Mouse (Mus musculus) hindbrain, embryonic 13.5 days (tissue): ENCODE results near the gene Macrod1. TPM values are rescaled to one million over a fixed set of nuclear protein-coding genes. Genes with fewer than 3 reads are reported as not detected.

Source experiments
- ATAC-seq: fragments of 200-750 bp; cut with Nextera tagmentation; 2 replicates; pipeline ENCODE4 v1.8.0; 2017; ENCODE audit warnings: moderate TSS enrichment; ENCODE audit not compliant: low FRiP score
- H3K27ac ChIP-seq: fragments of 300-500 bp; sonication (generic); 2 replicates; pipeline ENCODE4 v1.5.1; 2015; ENCODE audit warnings: inconsistent platforms, mild to moderate bottlenecking, moderate library complexity
- H3K27me3 ChIP-seq: fragments of 300-500 bp; sonication (generic); 2 replicates; pipeline ENCODE4 v1.6.1; 2015; ENCODE audit warnings: mild to moderate bottlenecking, inconsistent platforms
- H3K36me3 ChIP-seq: fragments of 300-500 bp; sonication (generic); 2 replicates; pipeline ENCODE4 v1.6.1; 2015; ENCODE audit warnings: mild to moderate bottlenecking, inconsistent platforms
- H3K4me1 ChIP-seq: fragments of 300-500 bp; sonication (generic); replicated peaks from 2 replicates; pipeline ENCODE4 v1.6.1; 2015; ENCODE audit warnings: inconsistent platforms
- H3K4me2 ChIP-seq: fragments of 300-500 bp; sonication (generic); 2 replicates; pipeline ENCODE4 v1.6.1; 2015; ENCODE audit warnings: inconsistent platforms, mild to moderate bottlenecking, moderate library complexity
- H3K4me3 ChIP-seq: fragments of 300-500 bp; sonication (generic); 2 replicates; pipeline ENCODE4 v1.5.1; 2015; ENCODE audit warnings: mild to moderate bottlenecking, inconsistent platforms
- H3K9ac ChIP-seq: fragments of 300-500 bp; sonication (generic); 2 replicates; pipeline ENCODE4 v1.6.1; 2015; ENCODE audit warnings: mild to moderate bottlenecking, inconsistent platforms
- H3K9me3 ChIP-seq: fragments of 300-500 bp; sonication (generic); 2 replicates; pipeline ENCODE4 v1.6.1; 2016; ENCODE audit warnings: inconsistent platforms
- WGBS: fragments of 180-500 bp; shearing (Covaris S2); methylation state at CpG from one replicate; pipeline ENCODE4 v1.1.7; 2015; 5-methylcytosine and 5-hydroxymethylcytosine counted together
- polyA plus RNA-seq: library from polyadenylated mRNA; unstranded; fragments of >200 nt; fragmentation: Nextera tagmentation; extraction: Ambion mirVana; gene quantifications from 2 replicates; pipeline ENCODE4 v1.2.1, GENCODE M21; 2015

Macrod1 gene
- polyA plus RNA-seq, 1 experiment from 2014 or later, result 5.3 TPM

DNA sequence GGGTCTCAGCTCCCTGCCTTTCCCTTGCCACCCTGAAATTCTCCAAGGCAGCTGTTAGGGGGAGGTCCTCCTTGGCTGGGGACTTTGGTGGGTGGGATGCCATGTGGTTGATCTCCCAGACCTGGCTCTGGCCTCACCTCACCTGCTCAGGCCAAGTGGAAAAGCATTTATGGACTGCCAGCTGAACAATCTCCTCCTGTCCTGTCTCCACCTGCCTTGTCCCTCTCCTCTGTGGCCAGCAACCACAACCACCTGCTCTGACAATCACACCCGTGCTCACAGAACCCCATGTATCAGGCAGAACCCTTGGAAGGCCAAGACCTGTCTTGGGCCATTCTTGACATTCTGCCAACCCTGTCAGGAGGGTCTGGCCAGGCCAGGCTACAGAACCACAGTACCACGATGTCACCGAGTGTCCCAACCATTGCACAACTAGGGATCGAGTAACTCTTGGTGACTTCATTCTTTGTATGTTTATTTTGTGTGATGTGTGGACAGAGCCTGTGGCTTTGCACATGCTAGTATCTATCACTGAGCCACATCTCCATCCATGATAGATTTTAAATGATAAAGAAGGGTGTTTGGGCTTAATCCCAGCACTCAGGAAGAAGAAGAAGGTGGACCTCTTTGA, 69.0 kb downstream of the Macrod1 start:
- ATAC-seq, result no peak
- Histone ChIP-seq H3K36me3 (no peaks in the 10 kb centered on the region), H3K4me2 (no peak overlapping the region), H3K27ac (no peak overlapping the region), H3K4me1 (peaks cover 48% of the 10 kb centered on the region), H3K9me3 (no peaks in the 10 kb centered on the region), H3K9ac (no peak overlapping the region), H3K4me3 (no peak overlapping the region), H3K27me3 (peaks cover 16% of the 10 kb centered on the region)
- WGBS, result 89% methylated on average over 4 of the region's 4 CpGs

GRCm38 (mm10) chr19:7126209-7126608, 69.6 kb downstream of the Macrod1 start:
- peaks cover 15% of the 10 kb centered on the region for H3K27me3 ChIP-seq
- no peak overlapping the region for H3K4me2 ChIP-seq
- no peak for ATAC-seq
- no peak overlapping the region for H3K4me3 ChIP-seq
- H3K4me1 ChIP-seq, result peaks cover 45% of the 10 kb centered on the region
- 76% methylated on average over 1 of the region's 1 CpGs for WGBS
- H3K27ac ChIP-seq, result no peak overlapping the region
- H3K36me3 ChIP-seq, result no peaks in the 10 kb centered on the region
- no peak overlapping the region for H3K9ac ChIP-seq
- H3K9me3 ChIP-seq, result no peaks in the 10 kb centered on the region

DNA sequence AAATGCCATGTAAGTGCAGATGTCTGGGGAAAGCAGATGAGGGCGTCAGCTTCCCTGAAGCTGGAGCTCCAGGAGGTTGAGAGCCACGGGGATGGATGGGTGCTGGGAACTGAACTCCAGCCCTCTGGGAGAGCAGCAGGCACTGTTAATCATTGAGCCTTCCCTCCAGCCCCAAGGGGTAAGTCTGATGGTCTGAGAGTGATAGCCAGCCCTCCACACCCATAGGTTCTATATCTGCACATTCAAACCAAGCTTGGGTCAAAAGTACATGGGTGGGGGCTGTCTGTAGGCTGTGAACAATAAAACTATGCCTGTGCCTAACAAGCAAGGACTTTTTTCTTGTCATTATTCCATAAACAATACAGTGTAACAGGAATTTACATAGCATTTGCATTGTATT, 70.3 kb downstream of the Macrod1 start:
- Histone ChIP-seq H3K4me3 (no peak overlapping the region), H3K27ac (no peak overlapping the region), H3K4me2 (no peak overlapping the region), H3K9ac (no peak overlapping the region), H3K36me3 (no peaks in the 10 kb centered on the region), H3K9me3 (no peaks in the 10 kb centered on the region), H3K4me1 (peaks cover 39% of the 10 kb centered on the region), H3K27me3 (peaks cover 21% of the 10 kb centered on the region)
- no peak for ATAC-seq
- 70% methylated on average over 2 of the region's 2 CpGs for WGBS

- Histone ChIP-seq H3K4me3 (no peak overlapping the region), H3K4me1 (peaks cover 37% of the 10 kb centered on the region), H3K4me2 (no peak overlapping the region), H3K36me3 (no peaks in the 10 kb centered on the region), H3K27me3 (peaks cover 22% of the 10 kb centered on the region), H3K9me3 (no peaks in the 10 kb centered on the region), H3K9ac (peak overlapping the region; percentile 46; the same call in 1 of the 2 replicates), H3K27ac (peak overlapping the region; percentile 53)
- ATAC-seq, result no peak
- WGBS, result 52% methylated on average over 19 of the region's 19 CpGs
These were observed 72.2 kb downstream of the Macrod1 start for GRCm38 (mm10) chr19:7128551-7129475.

- peaks cover 22% of the 10 kb centered on the region for H3K27me3 ChIP-seq
- no peaks in the 10 kb centered on the region for H3K36me3 ChIP-seq
- no peak overlapping the region for H3K27ac ChIP-seq
- H3K4me1 ChIP-seq, result peaks cover 52% of the 10 kb centered on the region
- 76% methylated on average over 11 of the region's 11 CpGs for WGBS
- no peak overlapping the region for H3K4me2 ChIP-seq
- no peak overlapping the region for H3K9ac ChIP-seq
- H3K4me3 ChIP-seq, result no peak overlapping the region
- no peaks in the 10 kb centered on the region for H3K9me3 ChIP-seq
- no peak for ATAC-seq
These were observed 73.7 kb downstream of the Macrod1 start for GRCm38 (mm10) chr19:7130317-7130716.

- peaks cover 80% of the 10 kb centered on the region for H3K4me1 ChIP-seq
- peaks cover 29% of the 10 kb centered on the region for H3K27me3 ChIP-seq
- no peak overlapping the region for H3K4me3 ChIP-seq
- 0 out of 2 replicates have a peak overlapping the region, but pooled peaks have one; percentile 15 for H3K9ac ChIP-seq
- no peaks in the 10 kb centered on the region for H3K9me3 ChIP-seq
- no peak overlapping the region for H3K4me2 ChIP-seq
- no peaks in the 10 kb centered on the region for H3K36me3 ChIP-seq
- no peak overlapping the region for H3K27ac ChIP-seq
- ATAC-seq, result no peak
- WGBS, result 76% methylated on average over 9 of the region's 9 CpGs
These were observed 76.8 kb downstream of the Macrod1 start for GRCm38 (mm10) chr19:7133436-7133835.

DNA sequence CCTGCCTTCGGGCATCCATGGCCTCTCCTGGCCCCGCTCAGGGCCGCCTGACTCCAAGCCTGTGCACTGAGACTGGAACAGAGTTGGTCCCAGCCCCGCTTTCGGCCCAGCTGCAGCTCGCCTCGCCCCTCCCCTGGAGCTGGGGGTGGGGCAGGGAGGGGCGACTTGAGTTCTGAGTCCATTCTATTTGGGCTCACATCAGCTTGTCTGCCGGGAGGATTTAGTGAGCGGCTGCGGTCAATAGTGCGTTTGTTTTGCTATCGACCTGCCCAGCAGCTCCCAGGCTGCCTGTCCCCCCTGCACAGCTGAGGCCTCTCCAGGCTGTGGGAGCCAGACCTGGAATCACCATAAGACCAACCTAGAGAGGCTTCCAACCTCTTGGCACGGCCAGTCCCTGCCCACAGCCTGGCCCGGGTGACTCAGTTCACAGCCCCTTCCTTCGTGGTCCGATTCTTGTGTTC, 78.1 kb downstream of the Macrod1 start:
- Histone ChIP-seq H3K4me2 (0 out of 2 replicates have a peak overlapping the region, but pooled peaks have one; percentile 18), H3K4me3 (no peak overlapping the region), H3K27ac (peak overlapping the region; percentile 80), H3K27me3 (peaks cover 36% of the 10 kb centered on the region), H3K36me3 (no peaks in the 10 kb centered on the region), H3K9me3 (no peaks in the 10 kb centered on the region), H3K4me1 (peaks cover 80% of the 10 kb centered on the region), H3K9ac (peak overlapping the region; percentile 31; the same call in 1 of the 2 replicates)
- WGBS, result 11% methylated on average over 17 of the region's 17 CpGs
- ATAC-seq, result 0 out of 2 replicates have a peak, but pooled peaks have one; percentile 8

DNA sequence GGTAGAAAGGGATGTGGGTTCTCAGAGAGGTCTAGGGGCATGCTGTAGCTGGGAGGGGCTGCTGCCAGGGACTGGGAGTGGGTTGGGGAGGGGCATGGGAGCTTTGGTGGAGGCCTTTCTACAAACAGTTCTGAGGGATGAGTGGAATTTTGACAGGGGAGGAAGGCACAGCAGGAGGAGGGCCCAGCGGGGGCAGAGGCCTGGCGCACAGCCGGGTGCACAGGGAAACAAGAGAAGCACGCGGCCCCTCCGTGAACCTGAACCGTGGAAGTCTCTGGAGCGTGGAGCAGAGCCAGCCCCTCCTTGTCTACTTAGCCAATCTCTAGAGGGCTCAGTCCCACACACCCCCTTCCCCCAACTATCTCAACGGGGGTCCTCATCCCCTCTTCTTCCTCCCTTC, 78.9 kb downstream of the Macrod1 start:
- ATAC-seq, result peak; percentile 41
- WGBS, result 1% methylated on average over 9 of the region's 9 CpGs
- Histone ChIP-seq H3K36me3 (no peaks in the 10 kb centered on the region), H3K4me2 (no peak overlapping the region), H3K4me3 (no peak overlapping the region), H3K9ac (0 out of 2 replicates have a peak overlapping the region, but pooled peaks have one; percentile 36), H3K4me1 (peaks cover 81% of the 10 kb centered on the region), H3K9me3 (no peaks in the 10 kb centered on the region), H3K27me3 (peaks cover 32% of the 10 kb centered on the region; the same call in 1 of the 2 replicates), H3K27ac (peak overlapping the region; percentile 80)

DNA sequence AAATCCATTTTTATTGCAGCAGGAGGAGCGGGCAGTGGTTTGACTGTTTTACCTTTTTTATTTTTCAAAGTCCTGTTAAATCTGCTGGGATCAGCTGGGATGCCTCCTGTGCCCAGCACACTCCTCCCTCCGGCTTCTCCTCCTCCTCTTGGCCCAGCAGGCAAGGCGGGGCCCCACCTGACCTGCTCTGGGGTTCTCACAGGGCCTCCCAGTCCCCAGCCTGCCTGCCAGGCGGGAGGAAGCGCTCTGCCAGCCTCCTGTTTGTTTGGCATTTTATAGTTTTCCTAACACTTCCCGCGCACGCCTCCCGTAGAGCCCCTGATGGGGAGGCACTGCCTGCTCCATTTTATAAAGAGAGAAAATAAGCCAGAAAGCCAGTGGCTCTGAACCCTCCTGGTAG, 79.4 kb downstream of the Macrod1 start:
- H3K4me3 ChIP-seq, result no peak overlapping the region
- peak overlapping the region; percentile 9; the same call in 1 of the 2 replicates for H3K4me2 ChIP-seq
- peaks cover 86% of the 10 kb centered on the region for H3K4me1 ChIP-seq
- 8% methylated on average over 9 of the region's 9 CpGs for WGBS
- H3K9me3 ChIP-seq, result no peaks in the 10 kb centered on the region
- H3K27me3 ChIP-seq, result peaks cover 29% of the 10 kb centered on the region; the same call in 1 of the 2 replicates
- 0 out of 2 replicates have a peak overlapping the region, but pooled peaks have one; percentile 36 for H3K9ac ChIP-seq
- H3K36me3 ChIP-seq, result no peaks in the 10 kb centered on the region
- ATAC-seq, result no peak
- H3K27ac ChIP-seq, result peak overlapping the region; percentile 80

DNA sequence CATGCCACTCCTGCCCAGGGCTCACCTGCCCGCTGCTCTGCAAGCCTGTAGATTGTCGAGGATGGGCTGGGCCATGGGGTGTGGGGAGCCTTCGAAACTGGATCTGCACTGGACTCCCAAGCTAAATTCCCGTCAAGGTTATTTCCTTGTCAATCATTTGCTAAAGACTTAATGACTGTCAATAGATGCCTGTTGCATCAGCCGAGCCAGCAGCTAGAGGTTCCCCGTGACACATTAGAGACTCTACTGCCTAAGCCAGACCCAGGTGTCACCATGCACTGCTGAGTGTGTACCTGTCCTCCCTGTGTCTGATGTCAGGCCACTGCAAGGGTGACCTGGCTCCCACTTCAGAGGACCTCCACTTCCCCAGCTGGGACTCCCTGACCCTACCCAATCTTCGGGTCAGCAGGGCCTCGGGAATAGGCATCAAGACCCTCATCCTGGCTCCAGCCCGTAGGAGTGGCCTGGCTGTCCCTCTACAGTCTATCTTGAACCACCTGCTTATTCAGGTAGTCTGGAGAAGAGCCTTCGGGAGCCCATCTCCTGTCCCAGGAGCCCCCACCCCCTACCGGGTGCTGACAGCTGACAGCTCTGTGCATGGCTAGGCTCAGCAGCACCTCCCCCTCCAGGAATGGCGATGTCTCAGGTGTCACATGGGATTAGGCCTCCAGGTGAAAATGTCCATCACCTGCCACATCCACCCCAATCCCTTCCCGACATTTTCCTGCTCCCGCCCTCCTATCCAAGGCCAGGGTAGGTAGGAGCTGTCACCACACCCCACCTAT, 80.3 kb downstream of the Macrod1 start:
- Histone ChIP-seq H3K36me3 (no peaks in the 10 kb centered on the region), H3K4me2 (0 out of 2 replicates have a peak overlapping the region, but pooled peaks have one; percentile 9), H3K9ac (0 out of 2 replicates have a peak overlapping the region, but pooled peaks have one; percentile 35), H3K27me3 (peaks cover 21% of the 10 kb centered on the region; the same call in 1 of the 2 replicates), H3K4me3 (no peak overlapping the region), H3K9me3 (no peaks in the 10 kb centered on the region), H3K27ac (peak overlapping the region; percentile 80), H3K4me1 (peaks cover 95% of the 10 kb centered on the region)
- WGBS, result 31% methylated on average over 14 of the region's 14 CpGs
- no peak for ATAC-seq

- Histone ChIP-seq H3K4me3 (no peak overlapping the region), H3K9ac (peak overlapping the region; percentile 14; the same call in 1 of the 2 replicates), H3K4me2 (no peak overlapping the region), H3K36me3 (no peaks in the 10 kb centered on the region), H3K9me3 (no peaks in the 10 kb centered on the region), H3K27ac (peak overlapping the region; percentile 40; the same call in 1 of the 2 replicates), H3K27me3 (peaks cover 26% of the 10 kb centered on the region; the same call in 1 of the 2 replicates), H3K4me1 (peaks cover 100% of the 10 kb centered on the region)
- ATAC-seq, result no peak
- 43% methylated on average over 14 of the region's 14 CpGs for WGBS
These were observed 81.7 kb downstream of the Macrod1 start for GRCm38 (mm10) chr19:7138327-7138726.
